Mouse (Mus musculus): ENCODE data around the gene Tspyl3. TPM values are rescaled to one million over a fixed set of nuclear protein-coding genes. Genes with fewer than 3 reads are reported as not detected.

Tspyl3 gene
- polyA plus RNA-seq, 1 experiment from 2014 or later = 6.0 TPM

Other genes starting within 250 kb of the Tspyl3 start
- 84.9 and 102 TPM in 2 replicates for gene Pdrg1, start 210.0 kb downstream of the Tspyl3 start, polyA plus RNA-seq (2014; fragmentation: Nextera tagmentation; extraction: Ambion mirVana)
- 0.59 and 0.99 TPM in 2 replicates for gene Xkr7, start 193.6 kb downstream of the Tspyl3 start, polyA plus RNA-seq (2014; fragmentation: Nextera tagmentation; extraction: Ambion mirVana)
- 1.4 and 1.5 TPM in 2 replicates for gene Ccm2l, start 159.5 kb downstream of the Tspyl3 start, polyA plus RNA-seq (2014; fragmentation: Nextera tagmentation; extraction: Ambion mirVana)
- gene Hck, start 117.0 kb downstream of the Tspyl3 start, polyA plus RNA-seq (2014; fragmentation: Nextera tagmentation; extraction: Ambion mirVana) = 1.8 and 2.0 TPM in 2 replicates
- 81.1 and 83.3 TPM in 2 replicates for gene Tm9sf4, start 64.1 kb downstream of the Tspyl3 start, polyA plus RNA-seq (2014; fragmentation: Nextera tagmentation; extraction: Ambion mirVana)
- gene Plagl2, start 16.0 kb upstream of the Tspyl3 start, polyA plus RNA-seq (2014; fragmentation: Nextera tagmentation; extraction: Ambion mirVana) = 33.1 and 34.0 TPM in 2 replicates
- gene Pofut1, start 16.1 kb upstream of the Tspyl3 start, polyA plus RNA-seq (2014; fragmentation: Nextera tagmentation; extraction: Ambion mirVana) = 5.4 and 6.3 TPM in 2 replicates
- gene Kif3b, start 66.0 kb upstream of the Tspyl3 start, polyA plus RNA-seq (2014; fragmentation: Nextera tagmentation; extraction: Ambion mirVana) = 7.7 and 8.6 TPM in 2 replicates
- 20.7 and 24.6 TPM in 2 replicates for gene Asxl1, start 120.4 kb upstream of the Tspyl3 start, polyA plus RNA-seq (2014; fragmentation: Nextera tagmentation; extraction: Ambion mirVana)

Measured in neural tube, embryonic 11.5 days (tissue).